Mouse (Mus musculus) skeletal muscle tissue, adult 2 months (tissue): ENCODE data around the gene Dock8.
A peak's percentile ranks its signal among the peaks of the same experiment; 100 is the strongest.

Source experiments
- DNase-seq: peaks from one replicate; pipeline ENCODE4 v3.0.0-alpha.2; 2012; ENCODE audit warnings: low read depth, low spot score

Dock8 gene

GRCm38 (mm10) chr19:25123031-25123430 lies 123.7 kb downstream of the Dock8 start:
- peak; percentile 21 for DNase-seq

- peak; percentile 77 for DNase-seq
Measured at GRCm38 (mm10) chr19:25123461-25123860, 124.1 kb downstream of the Dock8 start.

GRCm38 (mm10) chr19:25132322-25132721 lies 133.0 kb downstream of the Dock8 start:
- no peak for DNase-seq

- DNase-seq = no peak
Measured at GRCm38 (mm10) chr19:25133959-25134358, 134.6 kb downstream of the Dock8 start.

- no peak for DNase-seq
Measured at GRCm38 (mm10) chr19:25136171-25136570, 136.8 kb downstream of the Dock8 start.

GRCm38 (mm10) chr19:25137907-25138820 lies 138.8 kb downstream of the Dock8 start:
- peak; percentile 42 for DNase-seq

- DNase-seq = no peak
Measured at GRCm38 (mm10) chr19:25144110-25145028, 145.0 kb downstream of the Dock8 start.

GRCm38 (mm10) chr19:25145116-25145515 lies 145.8 kb downstream of the Dock8 start:
- DNase-seq = no peak

GRCm38 (mm10) chr19:25146122-25146521 lies 146.8 kb downstream of the Dock8 start:
- DNase-seq = no peak

GRCm38 (mm10) chr19:25149788-25150187 lies 150.5 kb downstream of the Dock8 start:
- DNase-seq = no peak

GRCm38 (mm10) chr19:25154506-25155178 lies 155.3 kb downstream of the Dock8 start:
- DNase-seq = no peak

- no peak for DNase-seq
Measured at GRCm38 (mm10) chr19:25155250-25155649, 155.9 kb downstream of the Dock8 start.

- no peak for DNase-seq
Measured at GRCm38 (mm10) chr19:25155709-25156108, 156.4 kb downstream of the Dock8 start.

- DNase-seq = peak; percentile 26
Measured at GRCm38 (mm10) chr19:25162270-25162669, 162.9 kb downstream of the Dock8 start.

- DNase-seq = no peak
Measured at GRCm38 (mm10) chr19:25163426-25163825, 164.1 kb downstream of the Dock8 start.

GRCm38 (mm10) chr19:25166412-25166811 lies 167.1 kb downstream of the Dock8 start:
- no peak for DNase-seq

- DNase-seq = no peak
Measured at GRCm38 (mm10) chr19:25171395-25171794, 172.1 kb downstream of the Dock8 start.

GRCm38 (mm10) chr19:25176746-25177145 lies 177.4 kb downstream of the Dock8 start:
- no peak for DNase-seq

GRCm38 (mm10) chr19:25180024-25180423 lies 180.7 kb downstream of the Dock8 start:
- peak; percentile 47 for DNase-seq

GRCm38 (mm10) chr19:25180547-25180946 lies 181.2 kb downstream of the Dock8 start:
- no peak for DNase-seq

- DNase-seq = no peak
Measured at GRCm38 (mm10) chr19:25184076-25184475, 184.7 kb downstream of the Dock8 start.

GRCm38 (mm10) chr19:25186316-25186715 lies 187.0 kb downstream of the Dock8 start:
- peak; percentile 41 for DNase-seq
